ENCODE assay signal across 20 mouse cellular contexts in the genomic region with DNA sequence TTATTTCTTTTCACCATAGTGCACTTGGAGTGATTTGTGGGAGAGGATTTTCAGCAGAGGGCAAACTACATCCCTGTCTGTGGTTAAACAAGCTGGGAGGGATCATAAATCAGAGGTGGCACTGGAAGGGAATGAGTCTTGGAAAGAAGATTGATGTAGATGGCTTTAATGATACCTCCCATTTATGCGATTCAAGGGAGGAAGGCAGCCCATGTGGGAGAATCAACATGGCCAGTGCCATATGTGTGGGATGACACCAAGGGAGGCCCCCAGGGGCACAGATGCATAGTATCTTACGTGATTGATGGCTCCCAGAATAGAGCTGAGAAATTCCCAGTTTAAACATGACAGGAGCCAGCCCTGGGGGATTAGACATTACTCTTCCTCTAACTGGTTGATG. TPM values are rescaled to one million over a fixed set of nuclear protein-coding genes. Genes with fewer than 3 reads are reported as not detected.
DNase-seq lines count a peak whose midpoint lies in the region; ATAC-seq lines count a peak whose summit lies in the region.
"Had no signal": no experiment of that assay in that cellular context is flagged by ENCODE, and none has a peak within 500 bp of the region (broad histone marks: within the 10 kb centered on the region; RNA-seq: fewer than 3 reads in every experiment).

No protein-coding gene starts in this region.

- no peak overlapping the region for H3K4me2 ChIP-seq in kidney, embryonic 16.5 days (replicated peaks; ENCODE audit: low read depth, low read length)
- H3K4me2 ChIP-seq in neural tube, embryonic 15.5 days, result no peak overlapping the region
- no peak overlapping the region for H3K4me2 ChIP-seq in forebrain, embryonic 15.5 days (replicated peaks)
- H3K4me2 ChIP-seq: embryonic facial prominence, embryonic 13.5 days; forebrain, embryonic 13.5 days; heart, embryonic 11.5 days; lung, embryonic 14.5 days; midbrain, embryonic 13.5 days had no signal

- WGBS in kidney, embryonic 16.5 days, result 20% methylated on average over 2 of the region's 2 CpGs
- 21% methylated on average over 2 of the region's 2 CpGs for WGBS in neural tube, embryonic 15.5 days
- WGBS in forebrain, embryonic 15.5 days, result 75% methylated on average over 2 of the region's 2 CpGs

- no peaks in the 10 kb centered on the region for H3K4me1 ChIP-seq in kidney, embryonic 16.5 days (ENCODE audit: insufficient read depth, low read length)
- no peaks in the 10 kb centered on the region for H3K4me1 ChIP-seq in neural tube, embryonic 15.5 days
- no peaks in the 10 kb centered on the region for H3K4me1 ChIP-seq in forebrain, embryonic 15.5 days
- H3K4me1 ChIP-seq: forebrain, embryonic 13.5 days; midbrain, embryonic 13.5 days had no signal

- peaks cover 2% of the 10 kb centered on the region; the same call in 1 of the 2 replicates for H3K27me3 ChIP-seq in kidney, embryonic 16.5 days (ENCODE audit: insufficient read depth, low read length)
- no peaks in the 10 kb centered on the region for H3K27me3 ChIP-seq in neural tube, embryonic 15.5 days (replicated peaks)
- no peaks in the 10 kb centered on the region for H3K27me3 ChIP-seq in forebrain, embryonic 15.5 days
- H3K27me3 ChIP-seq: embryonic facial prominence, embryonic 13.5 days; forebrain, embryonic 13.5 days; midbrain, embryonic 13.5 days had no signal

- H3K27ac ChIP-seq in kidney, embryonic 16.5 days (ENCODE audit: low read length), result no peak overlapping the region
- H3K27ac ChIP-seq in neural tube, embryonic 15.5 days (replicated peaks), result no peak overlapping the region
- no peak overlapping the region for H3K27ac ChIP-seq in forebrain, embryonic 15.5 days (replicated peaks)
- H3K27ac ChIP-seq: embryonic facial prominence, embryonic 13.5 days; forebrain, embryonic 13.5 days; liver, embryonic 14.5 days; midbrain, embryonic 13.5 days had no signal

- no peaks in the 10 kb centered on the region for H3K9me3 ChIP-seq in kidney, embryonic 16.5 days (ENCODE audit: low read length)
- H3K9me3 ChIP-seq in neural tube, embryonic 15.5 days (replicated peaks), result no peaks in the 10 kb centered on the region
- no peaks in the 10 kb centered on the region for H3K9me3 ChIP-seq in forebrain, embryonic 15.5 days
- H3K9me3 ChIP-seq: embryonic facial prominence, embryonic 13.5 days; forebrain, embryonic 13.5 days; midbrain, embryonic 13.5 days had no signal

- no peak overlapping the region for H3K9ac ChIP-seq in kidney, embryonic 16.5 days (replicated peaks; ENCODE audit: low read length)
- no peak overlapping the region for H3K9ac ChIP-seq in neural tube, embryonic 15.5 days (replicated peaks)
- no peak overlapping the region for H3K9ac ChIP-seq in forebrain, embryonic 15.5 days (replicated peaks)
- H3K9ac ChIP-seq: embryonic facial prominence, embryonic 13.5 days; forebrain, embryonic 13.5 days; liver, embryonic 14.5 days; lung, embryonic 14.5 days; midbrain, embryonic 13.5 days had no signal

- peak; percentile 52 for DNase-seq in embryo, embryonic 10 days (ENCODE audit: low spot score)
- no peak for DNase-seq in embryo, embryonic 9.5 days (ENCODE audit: extremely low spot score)
- DNase-seq in kidney, postnatal 14 days, result no peak
- peak; percentile 71 for DNase-seq in mesoderm, embryonic 11.5 days (ENCODE audit: low read depth, low spot score)
- no peak for DNase-seq in adrenal gland, postnatal 10 days
- DNase-seq: adrenal gland, postnatal 14 days; cerebellum, adult 9-10 months; gastrocnemius, postnatal 10 days; heart, adult 11 months; kidney, postnatal 25 days; lung, embryonic 14.5 days had no signal

- peak; percentile 80 for ATAC-seq in kidney, embryonic 16.5 days (ENCODE audit: low FRiP score, low TSS enrichment)
- ATAC-seq in neural tube, embryonic 15.5 days (ENCODE audit: low FRiP score), result 0 out of 2 replicates have a peak, but pooled peaks have one; percentile 28
- ATAC-seq in forebrain, embryonic 15.5 days (replicated peaks), result no peak
- ATAC-seq: forebrain, embryonic 13.5 days; midbrain, embryonic 13.5 days had no signal

- no peaks in the 10 kb centered on the region for H3K36me3 ChIP-seq in kidney, embryonic 16.5 days (ENCODE audit: insufficient read depth, low read length)
- H3K36me3 ChIP-seq in neural tube, embryonic 15.5 days, result no peaks in the 10 kb centered on the region
- no peaks in the 10 kb centered on the region for H3K36me3 ChIP-seq in forebrain, embryonic 15.5 days
- H3K36me3 ChIP-seq: embryonic facial prominence, embryonic 13.5 days; midbrain, embryonic 13.5 days had no signal

- H3K4me3 ChIP-seq in kidney, embryonic 16.5 days (ENCODE audit: low read length), result no peak overlapping the region
- H3K4me3 ChIP-seq in neural tube, embryonic 15.5 days (replicated peaks), result no peak overlapping the region
- no peak overlapping the region for H3K4me3 ChIP-seq in forebrain, embryonic 15.5 days
- H3K4me3 ChIP-seq: embryonic facial prominence, embryonic 13.5 days; erythroblast, embryonic 14.5 days; forebrain, embryonic 13.5 days; midbrain, embryonic 13.5 days had no signal

RNA-seq across cellular contexts. Expression of a gene that starts 48.0 kb away (rescaled TPM):
- polyA plus RNA-seq in kidney, embryonic 16.5 days (2015; fragmentation: Nextera tagmentation; extraction: Ambion mirVana), result 3.1 and 4.4 TPM in 2 replicates
- polyA plus RNA-seq in neural tube, embryonic 15.5 days (2015; fragmentation: Nextera tagmentation; extraction: Ambion mirVana), result 2.2 and 2.9 TPM in 2 replicates
- total RNA-seq in adrenal gland, postnatal 10 days (2021), result 1 to 10 TPM; 3.6 to 4.9 TPM
- 4.0 and 5.9 TPM in 2 replicates for polyA plus RNA-seq in forebrain, embryonic 15.5 days (2015; fragmentation: Nextera tagmentation; extraction: Ambion mirVana)

Comparison
In these comparisons a context has a peak if more than half of its experiments do, and no peak if none do; other contexts are left out.
1. DNase-seq: peak in embryo, embryonic 10 days (single experiment) and mesoderm, embryonic 11.5 days (single experiment); none in embryo, embryonic 9.5 days (single experiment), kidney, postnatal 14 days (single experiment) and adrenal gland, postnatal 10 days (single experiment).